Mouse (Mus musculus) G1E (cell line): ENCODE data around the gene Insig2. TPM values are rescaled to one million over a fixed set of nuclear protein-coding genes. Genes with fewer than 3 reads are reported as not detected.

Source experiments
- ATAC-seq: 2 replicates; pipeline ENCODE4 v1.8.0; 2016; ENCODE audit warnings: mild to moderate bottlenecking; ENCODE audit not compliant: insufficient number of reproducible peaks, poor library complexity, low FRiP score, severe bottlenecking; ENCODE audit errors: extremely low read depth
- DNase-seq: peaks from one replicate; pipeline ENCODE4 v3.0.0; 2012; ENCODE audit warnings: low spot score
- H3K27me3 ChIP-seq: 2 replicates; pipeline ENCODE4 v1.6.1; 2012; ENCODE audit warnings: mild to moderate bottlenecking, low read length, inconsistent platforms; ENCODE audit not compliant: insufficient read depth
- H3K36me3 ChIP-seq: replicated peaks from 2 replicates; pipeline ENCODE3; 2012; ENCODE audit warnings: mild to moderate bottlenecking, inconsistent platforms
- H3K4me1 ChIP-seq: 2 replicates; pipeline ENCODE4 v1.6.1; 2012; ENCODE audit warnings: low read depth, low read length, inconsistent platforms, mixed read lengths; ENCODE audit not compliant: insufficient read depth
- H3K4me3 ChIP-seq: 2 replicates; pipeline ENCODE4 v1.5.1; 2012; ENCODE audit warnings: low read depth, mild to moderate bottlenecking, inconsistent platforms, low read length, moderate library complexity, mixed read lengths
- H3K9me3 ChIP-seq: replicated peaks from 2 replicates; pipeline ENCODE4 v1.6.1; 2012; ENCODE audit warnings: inconsistent platforms
- CTCF ChIP-seq: IDR thresholded peaks from 2 replicates; pipeline ENCODE4 v1.5.1; 2012; ENCODE audit warnings: low read depth, low read length, inconsistent platforms, mixed read lengths
- GATA1 ChIP-seq: IDR thresholded peaks from 2 replicates; pipeline ENCODE4 v1.6.1; 2012; ENCODE audit warnings: borderline replicate concordance, low read length, inconsistent platforms, mixed read lengths
- GATA2 ChIP-seq: IDR thresholded peaks from 2 replicates; pipeline ENCODE4 v1.6.1; 2012; ENCODE audit warnings: low read depth, low read length, inconsistent platforms, borderline replicate concordance
- POLR2AphosphoS5 ChIP-seq: IDR thresholded peaks from 2 replicates; pipeline ENCODE4 v1.6.1; 2012; ENCODE audit warnings: low read depth, low read length, inconsistent platforms; ENCODE audit not compliant: insufficient replicate concordance
- TAL1 ChIP-seq: conservative IDR thresholded peaks from 2 replicates; pipeline ENCODE4 v1.6.1; 2012; ENCODE audit warnings: low read depth, low read length, inconsistent platforms, mixed read lengths
- polyA plus RNA-seq: library from polyadenylated mRNA; stranded (reverse); fragments of >175 nt; gene quantifications from 2 replicates; pipeline ENCODE4 v1.2.3, GENCODE M21; 2012
- total RNA-seq, 2 experiments: library from RNA; stranded (forward) in 1 of 2; stranded (reverse) in 1 of 2; fragments of 200-1000 nt in 1 of 2; fragments of >200 nt in 1 of 2; fragmentation: Nextera tagmentation in 1 of 2; gene quantifications; 2 replicates each; pipeline ENCODE4 v1.2.3; 2014 to 2017

Gene Insig2
- total and polyA plus RNA-seq, 3 experiments: 7.2 to 56.5 (median 54.9) TPM

DNA sequence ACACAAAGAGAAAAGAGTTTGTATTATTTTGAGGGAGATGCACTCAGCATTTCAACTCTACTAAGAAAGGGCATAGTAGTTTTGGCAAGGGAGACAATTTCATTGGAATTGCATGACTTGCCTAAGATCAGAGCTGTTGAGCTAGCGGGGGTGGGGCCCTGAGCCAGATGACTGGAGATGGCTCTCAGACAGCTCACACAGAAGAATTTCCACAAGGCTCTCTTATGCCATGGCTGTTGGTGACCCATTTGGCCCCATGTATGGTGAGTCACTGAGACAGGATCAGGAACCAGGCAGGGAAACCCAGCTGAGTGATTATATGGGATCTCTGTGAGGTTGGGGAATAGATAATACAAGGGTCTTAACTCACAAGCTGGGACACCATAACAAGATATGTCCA is 51.9 kb downstream of the Insig2 start:
- no peaks in the 10 kb centered on the region for H3K36me3 ChIP-seq
- no peak for ATAC-seq
- H3K9me3 ChIP-seq: peaks cover 3% of the 10 kb centered on the region; the same call in 1 of the 2 replicates

DNA sequence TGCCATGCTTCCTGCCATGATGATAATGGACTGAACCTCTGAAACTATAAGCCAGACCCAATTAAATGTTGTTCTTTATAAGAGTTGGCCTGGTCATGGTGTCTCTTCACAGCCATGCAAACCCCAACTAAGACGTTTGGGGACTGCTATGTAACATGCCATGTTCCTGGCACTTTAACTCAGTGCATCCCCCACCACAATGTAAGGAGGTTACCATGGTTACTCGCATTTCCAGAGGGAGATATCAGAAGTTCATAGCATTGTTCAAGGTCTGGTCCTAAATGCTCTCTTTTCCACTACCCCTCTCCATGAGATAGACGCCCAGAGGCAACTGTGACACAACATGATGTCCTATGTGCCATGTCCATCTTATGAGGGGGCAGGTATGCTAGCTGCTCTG is 54.0 kb downstream of the Insig2 start:
- Histone ChIP-seq H3K4me1 (no peaks in the 10 kb centered on the region), H3K4me3 (no peak overlapping the region), H3K27me3 (no peaks in the 10 kb centered on the region), H3K9me3 (peaks cover 6% of the 10 kb centered on the region; the same call in 1 of the 2 replicates), H3K36me3 (no peaks in the 10 kb centered on the region)
- ATAC-seq (no peak), DNase-seq (no peak)
- TF ChIP-seq TAL1: no peak
- TF ChIP-seq GATA2: no peak
- no peak for TF ChIP-seq GATA1
- no peak for TF ChIP-seq POLR2AphosphoS5
- no peak for TF ChIP-seq CTCF

More for the DNA sequence above, 51.9 kb downstream of the Insig2 start:
- no peak for DNase-seq
- TF ChIP-seq CTCF (no peak), TAL1 (no peak), GATA1 (no peak), POLR2AphosphoS5 (no peak), GATA2 (no peak)
- H3K27me3 ChIP-seq: no peaks in the 10 kb centered on the region
- H3K4me3 ChIP-seq: no peak overlapping the region
- no peaks in the 10 kb centered on the region for H3K4me1 ChIP-seq

DNA sequence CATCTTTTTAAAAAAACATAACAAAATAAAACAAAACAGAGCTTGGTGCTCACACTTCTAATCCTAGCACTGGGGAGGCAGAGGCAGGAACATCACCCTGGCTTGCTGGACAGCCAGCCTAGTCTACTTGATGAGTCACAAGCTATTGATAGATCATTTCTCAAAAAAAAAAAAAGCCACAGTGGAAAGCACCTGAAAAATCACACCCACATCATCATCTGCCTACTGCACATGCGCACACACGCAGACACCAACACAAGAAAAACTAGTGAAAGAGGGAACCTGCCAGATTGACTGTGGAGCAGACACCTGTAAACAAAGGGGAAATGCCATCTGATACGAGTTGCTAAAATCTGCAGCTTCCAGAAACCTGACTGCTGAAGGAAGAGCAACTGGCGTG is 54.9 kb downstream of the Insig2 start:
- TF ChIP-seq GATA1 (no peak), GATA2 (no peak), CTCF (no peak), TAL1 (no peak), POLR2AphosphoS5 (no peak)
- Histone ChIP-seq H3K36me3 (no peaks in the 10 kb centered on the region), H3K4me1 (no peaks in the 10 kb centered on the region), H3K4me3 (no peak overlapping the region), H3K9me3 (peaks cover 6% of the 10 kb centered on the region; the same call in 1 of the 2 replicates), H3K27me3 (no peaks in the 10 kb centered on the region)
- no peak for ATAC-seq
- no peak for DNase-seq

DNA sequence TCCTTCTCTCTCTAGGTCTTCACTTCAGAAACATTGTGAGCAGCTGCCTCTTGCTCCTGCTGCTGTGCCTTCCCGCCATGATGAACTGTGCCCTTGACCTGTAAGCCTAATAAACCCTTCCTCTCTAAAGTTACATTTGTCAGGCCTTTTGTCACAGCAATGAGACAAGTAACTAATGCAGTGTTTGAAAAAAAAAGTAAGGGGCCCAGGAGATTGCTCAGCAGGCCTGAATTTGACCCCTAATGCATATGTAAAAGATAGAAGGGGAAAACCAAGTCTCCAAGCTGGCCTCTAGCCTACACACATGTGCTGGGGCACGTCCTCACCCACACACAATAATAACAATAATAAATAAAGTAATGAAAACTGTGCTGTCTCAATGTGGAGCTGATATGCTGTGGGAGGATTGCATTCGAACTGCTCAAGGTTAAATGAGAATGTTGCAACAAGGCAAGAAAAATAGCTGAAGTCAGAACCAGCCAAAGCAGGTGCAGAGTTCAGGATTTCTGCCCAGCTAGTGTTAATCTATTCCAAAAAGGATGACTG is 56.4 kb downstream of the Insig2 start:
- ATAC-seq: no peak
- Histone ChIP-seq H3K4me3 (no peak overlapping the region), H3K36me3 (no peaks in the 10 kb centered on the region), H3K27me3 (no peaks in the 10 kb centered on the region), H3K4me1 (no peaks in the 10 kb centered on the region), H3K9me3 (peaks cover 6% of the 10 kb centered on the region; the same call in 1 of the 2 replicates)
- TF ChIP-seq POLR2AphosphoS5 (no peak), GATA1 (no peak), GATA2 (no peak), TAL1 (no peak), CTCF (no peak)
- DNase-seq: no peak

DNA sequence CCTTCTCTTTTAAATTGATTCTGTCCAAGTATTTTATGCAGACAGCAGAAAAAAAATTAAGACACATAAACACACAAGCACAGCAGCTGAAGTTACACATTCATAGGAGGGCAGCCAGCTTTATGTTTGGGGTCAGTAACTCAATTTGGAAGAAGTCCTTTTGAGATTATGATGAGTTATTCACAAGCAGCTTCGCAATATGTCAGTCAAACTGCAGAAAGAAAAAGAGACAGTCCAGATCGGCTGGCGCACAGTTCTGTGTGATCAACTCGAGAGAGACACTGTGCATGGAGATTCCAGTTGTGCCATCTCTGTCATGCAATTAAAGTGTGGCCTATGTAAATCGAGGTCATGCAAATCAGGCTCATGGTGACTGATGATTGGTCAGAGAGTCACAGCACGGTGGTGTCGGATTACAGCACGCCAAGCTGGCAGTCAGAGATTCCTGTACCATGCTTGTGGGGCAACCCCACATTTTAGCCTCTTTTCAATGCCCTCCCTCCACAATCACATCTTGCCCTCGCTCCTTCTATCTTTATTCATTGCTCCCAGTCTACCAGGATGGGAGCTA is 72.1 kb downstream of the Insig2 start:
- no peak overlapping the region for H3K4me3 ChIP-seq
- H3K27me3 ChIP-seq: no peaks in the 10 kb centered on the region
- ATAC-seq: no peak
- no peaks in the 10 kb centered on the region for H3K4me1 ChIP-seq
- H3K9me3 ChIP-seq: peaks cover 10% of the 10 kb centered on the region
- no peaks in the 10 kb centered on the region for H3K36me3 ChIP-seq
- no peak for DNase-seq
- TF ChIP-seq CTCF: no peak
- no peak for TF ChIP-seq GATA2
- no peak for TF ChIP-seq TAL1
- TF ChIP-seq POLR2AphosphoS5: no peak
- no peak for TF ChIP-seq GATA1

Other genes starting within 250 kb of the Insig2 start
- 32.7 and 44.7 TPM in 2 replicates for gene Ccdc93, start 98.5 kb upstream of the Insig2 start, total RNA-seq (2014; fragmentation: Nextera tagmentation)
- 37.3 and 44.7 TPM in 2 replicates for gene Ccdc93, start 98.5 kb upstream of the Insig2 start, total RNA-seq (2017)
- gene Ccdc93, start 98.5 kb upstream of the Insig2 start, polyA plus RNA-seq: 5.7 and 6.4 TPM in 2 replicates
- not detected in 2 replicates for gene Htr5b, start 195.9 kb upstream of the Insig2 start, total RNA-seq (2014; fragmentation: Nextera tagmentation)
- gene Htr5b, start 195.9 kb upstream of the Insig2 start, total RNA-seq (2017): 0.11 TPM in 1 of 2 replicates, not detected in the other
- gene Htr5b, start 195.9 kb upstream of the Insig2 start, polyA plus RNA-seq: not detected in 2 replicates
- 296 and 397 TPM in 2 replicates for gene Ddx18, start 235.4 kb upstream of the Insig2 start, total RNA-seq (2014; fragmentation: Nextera tagmentation)
- 93.8 and 109 TPM in 2 replicates for gene Ddx18, start 235.4 kb upstream of the Insig2 start, total RNA-seq (2017)
- 20.4 and 21.6 TPM in 2 replicates for gene Ddx18, start 235.4 kb upstream of the Insig2 start, polyA plus RNA-seq